Mouse (Mus musculus) thymus, adult 2 months (tissue): ENCODE measurements around the gene Pla2g4d. TPM values are rescaled to one million over a fixed set of nuclear protein-coding genes. Genes with fewer than 3 reads are reported as not detected.

Experiments
- DNase-seq: peaks from one replicate; pipeline ENCODE4 v3.0.0; 2021
- H3K27ac ChIP-seq: fragments of 200-500 bp; 2 replicates; pipeline ENCODE4 v1.5.1; 2012; ENCODE audit warnings: low read length, control low read depth; ENCODE audit not compliant: control insufficient read depth, insufficient read depth
- H3K27me3 ChIP-seq: fragments of 200-500 bp; 2 replicates; pipeline ENCODE4 v1.6.1; 2012; ENCODE audit warnings: mild to moderate bottlenecking, low read length, moderate library complexity, mixed read lengths; ENCODE audit not compliant: control insufficient read depth, insufficient read depth
- H3K36me3 ChIP-seq: fragments of 200-500 bp; 2 replicates; pipeline ENCODE4 v1.6.1; 2012; ENCODE audit warnings: mild to moderate bottlenecking, low read length, moderate library complexity; ENCODE audit not compliant: control insufficient read depth, insufficient read depth
- H3K4me1 ChIP-seq: fragments of 200-500 bp; replicated peaks from 2 replicates; pipeline ENCODE4 v1.6.1; 2012; ENCODE audit warnings: low read length; ENCODE audit not compliant: control insufficient read depth, insufficient read depth
- H3K4me3 ChIP-seq: fragments of 200-500 bp; 2 replicates; pipeline ENCODE4 v1.5.1; 2012; ENCODE audit warnings: mild to moderate bottlenecking, low read length, control low read depth, moderate library complexity; ENCODE audit not compliant: control insufficient read depth, insufficient read depth
- POLR2A ChIP-seq: fragments of 200-500 bp; IDR thresholded peaks from 2 replicates; pipeline ENCODE4 v1.6.1; 2012; ENCODE audit warnings: mild to moderate bottlenecking, low read length, control low read depth, moderate library complexity; ENCODE audit not compliant: control insufficient read depth, poor library complexity, insufficient read depth; ENCODE audit errors: extremely low read depth
- WGBS: fragments of 180-500 bp; shearing (Covaris S2); methylation state at CpG from one replicate; pipeline ENCODE4 v1.1.7; 2018; 5-methylcytosine and 5-hydroxymethylcytosine counted together
- polyA plus RNA-seq: library from polyadenylated mRNA; depleted of rRNA; stranded (reverse); fragments of >200 nt; gene quantifications from 2 replicates; pipeline ENCODE4 v1.2.3, GENCODE M21; 2012; rRNA removed

Pla2g4d gene
- polyA plus RNA-seq, 1 experiment = 0.19 TPM

- no peak overlapping the region for H3K27ac ChIP-seq
- no peak for DNase-seq
- H3K4me3 ChIP-seq = no peak overlapping the region
- H3K36me3 ChIP-seq = no peaks in the 10 kb centered on the region
- no peaks in the 10 kb centered on the region for H3K4me1 ChIP-seq
- no peaks in the 10 kb centered on the region for H3K27me3 ChIP-seq
- TF ChIP-seq POLR2A = no peak
- 59% methylated on average over 3 of the region's 3 CpGs for WGBS
Measured at GRCm38 (mm10) chr2:120231642-120232041, 57.4 kb downstream of the Pla2g4d start.

Other genes with a start within 250 kb of the Pla2g4d start
- gene Ehd4, start 134.6 kb downstream of the Pla2g4d start, polyA plus RNA-seq = 17.6 and 24.3 TPM in 2 replicates
- gene Pla2g4e, start 43.9 kb downstream of the Pla2g4d start, polyA plus RNA-seq = 0.28 and 0.61 TPM in 2 replicates
- 2.2 and 2.9 TPM in 2 replicates for gene Pla2g4f, start 25.0 kb upstream of the Pla2g4d start, polyA plus RNA-seq
- 38.8 and 40.8 TPM in 2 replicates for gene Vps39, start 63.9 kb upstream of the Pla2g4d start, polyA plus RNA-seq
- gene Ganc, start 114.7 kb upstream of the Pla2g4d start, polyA plus RNA-seq = 15.9 and 17.4 TPM in 2 replicates
- 21.9 and 24.3 TPM in 2 replicates for gene Tmem87a, start 114.9 kb upstream of the Pla2g4d start, polyA plus RNA-seq
- 56.2 and 69.8 TPM in 2 replicates for gene Capn3, start 166.8 kb upstream of the Pla2g4d start, polyA plus RNA-seq